Mouse (Mus musculus) thymus, postnatal 4 days (tissue): Measurements from ENCODE around the gene Traf1.

Experiments used
- DNase-seq: peaks from one replicate; pipeline ENCODE4 v3.0.0; 2021

Traf1 gene

DNA sequence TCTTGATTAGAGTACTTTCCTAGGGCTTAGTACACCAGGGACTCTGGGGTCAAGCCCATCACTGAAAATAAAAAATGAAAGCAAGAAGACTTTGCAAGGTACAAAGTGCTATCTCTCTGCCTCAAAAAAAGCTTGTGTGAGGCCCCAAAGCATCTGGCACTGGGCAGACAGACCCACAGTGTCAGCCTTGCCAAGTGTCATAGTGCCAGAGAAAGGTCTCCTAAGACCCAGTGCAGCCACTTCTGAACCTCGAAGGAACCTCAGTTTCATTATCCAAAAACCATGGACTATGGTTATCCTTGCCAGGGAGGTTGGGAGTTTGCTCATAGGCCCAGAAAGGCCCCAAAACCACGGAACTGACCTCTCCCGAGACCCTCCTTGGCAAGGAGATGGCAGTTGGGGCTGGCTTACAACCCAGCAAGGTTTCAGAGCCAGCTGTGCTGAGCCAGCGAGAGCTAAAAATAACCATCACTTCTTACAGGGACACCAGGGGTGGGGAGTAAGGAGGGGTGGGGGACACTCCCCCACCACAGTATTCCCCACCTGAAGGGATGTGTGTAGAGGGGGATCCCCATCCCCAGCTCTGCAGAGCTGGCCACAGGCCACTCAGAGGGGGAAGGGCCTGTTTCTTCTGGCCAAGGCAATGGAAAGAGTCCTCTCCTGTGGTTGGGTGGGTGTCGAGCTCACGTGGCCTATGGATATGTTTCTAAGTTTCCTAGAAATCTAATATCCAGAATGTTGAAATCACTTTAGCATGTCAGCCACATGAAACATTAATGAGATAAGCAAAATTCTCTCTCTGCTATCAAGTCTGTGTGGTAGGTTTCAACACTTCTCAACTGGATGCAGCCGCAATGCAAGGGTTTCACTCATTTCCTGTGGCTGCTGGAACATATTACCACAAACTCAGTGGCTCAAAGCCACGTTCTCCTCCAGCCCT lies 23.0 kb downstream of the Traf1 start:
- DNase-seq = peak; percentile 58

DNA sequence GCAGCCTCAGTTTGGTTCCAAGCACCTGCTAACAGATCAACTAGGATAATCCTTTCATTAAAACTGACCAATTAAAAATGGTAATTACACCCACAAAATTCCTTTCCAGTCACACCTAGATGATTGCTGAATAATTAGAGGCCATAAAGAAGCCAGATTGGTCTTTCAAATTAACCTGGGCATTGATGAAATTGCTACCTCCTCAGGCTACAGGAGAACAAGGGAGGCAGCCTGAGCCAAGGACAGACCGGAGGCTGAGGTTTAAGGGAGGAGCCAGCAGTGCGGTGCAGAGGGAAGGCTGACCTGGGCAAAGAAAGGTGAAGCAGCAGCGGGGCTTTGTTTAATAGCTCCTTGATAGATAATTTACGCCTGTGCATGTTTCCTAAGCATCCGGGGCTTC lies 24.1 kb downstream of the Traf1 start:
- DNase-seq = peak; percentile 40

DNA sequence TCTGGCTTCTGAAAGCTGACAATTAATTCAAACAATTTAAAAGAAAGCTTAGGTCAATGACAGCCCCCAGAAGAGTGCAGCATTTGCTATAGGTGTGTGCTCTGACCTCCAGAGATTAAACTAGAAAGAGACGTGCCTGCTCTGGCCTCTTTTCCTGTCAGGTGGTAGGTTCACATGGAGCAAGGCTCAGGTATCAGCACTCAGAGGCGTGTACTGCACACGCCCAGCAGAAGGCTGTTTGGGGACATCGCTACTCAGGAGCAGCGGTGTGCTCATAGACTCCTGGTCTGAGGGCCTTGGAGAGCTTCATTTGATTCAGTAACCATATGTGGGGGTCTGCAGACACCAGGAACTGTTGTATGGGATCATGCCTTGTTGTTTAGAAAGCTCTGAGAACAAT lies 34.3 kb downstream of the Traf1 start:
- peak; percentile 16 for DNase-seq

DNA sequence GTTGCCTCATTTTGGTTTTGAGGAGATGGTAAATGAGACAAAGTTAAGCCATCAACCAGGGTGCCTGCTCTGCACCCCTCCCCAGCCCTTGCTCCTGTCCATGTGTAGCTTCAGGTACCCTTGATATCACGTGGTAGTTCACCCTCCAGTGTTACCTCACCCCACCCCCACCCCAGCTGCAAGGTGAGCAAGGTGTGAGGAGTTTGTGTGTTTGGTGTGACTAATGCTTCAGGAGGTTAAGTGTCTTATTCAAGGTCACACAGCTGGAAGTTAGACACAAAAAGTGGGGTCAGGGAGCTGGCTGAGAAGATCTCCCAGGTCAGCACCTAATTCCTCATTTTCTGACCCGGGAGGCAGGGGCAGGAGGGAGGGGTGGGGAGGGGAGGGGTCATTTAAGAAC lies 38.8 kb downstream of the Traf1 start:
- no peak for DNase-seq

DNA sequence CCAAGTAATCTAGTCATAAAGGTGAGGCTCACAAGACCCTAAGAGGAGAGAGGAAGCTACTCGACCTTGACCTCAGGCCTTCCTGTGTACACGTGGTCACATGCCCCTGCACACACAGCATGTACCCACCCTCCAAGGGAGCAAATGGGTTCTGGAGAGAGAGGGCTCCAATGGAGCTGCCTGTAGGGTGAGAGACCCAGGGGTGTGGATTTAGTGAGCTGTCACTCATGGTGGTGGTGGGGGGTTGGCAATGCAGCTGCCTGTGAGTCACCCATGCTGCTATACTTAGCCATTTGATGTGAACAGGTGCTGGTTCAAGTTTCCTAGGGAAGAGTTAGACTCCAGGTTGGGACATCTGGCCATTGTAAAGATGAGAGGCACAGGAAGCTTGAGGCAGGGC lies 41.4 kb downstream of the Traf1 start:
- peak; percentile 66 for DNase-seq

DNA sequence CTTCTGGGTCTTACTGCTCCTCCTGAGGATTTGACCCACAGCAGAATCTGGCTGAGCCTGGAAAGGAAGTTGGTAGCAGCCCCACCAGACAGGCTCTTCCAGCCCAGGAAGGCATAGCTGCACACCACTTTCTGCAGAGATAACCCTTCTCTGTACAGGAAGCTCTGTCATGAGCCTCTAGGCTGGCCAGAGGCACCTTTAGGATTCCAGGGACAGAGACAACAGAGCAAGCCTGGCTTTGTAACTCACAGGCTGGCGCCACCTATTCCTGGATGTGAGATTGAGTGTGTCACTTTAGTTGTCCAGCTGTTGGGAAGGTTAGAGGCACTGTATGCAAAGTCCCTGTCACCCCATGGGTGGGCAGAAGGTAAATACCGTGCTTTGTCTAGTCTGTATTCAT lies 46.5 kb downstream of the Traf1 start:
- peak; percentile 49 for DNase-seq

DNA sequence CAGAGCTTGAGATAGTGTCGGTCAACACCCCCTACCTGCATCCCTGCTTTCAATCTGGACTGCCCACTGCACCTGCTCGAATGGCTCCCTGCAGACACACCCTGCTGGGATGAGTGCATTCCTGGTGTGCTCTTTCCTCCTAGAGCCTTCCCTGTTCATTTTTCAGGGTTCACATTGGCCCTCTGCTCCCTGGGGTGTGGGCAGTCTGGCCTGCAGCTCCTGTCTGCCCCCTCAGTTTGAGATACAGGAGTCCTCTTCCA lies 46.8 kb downstream of the Traf1 start:
- DNase-seq = no peak

DNA sequence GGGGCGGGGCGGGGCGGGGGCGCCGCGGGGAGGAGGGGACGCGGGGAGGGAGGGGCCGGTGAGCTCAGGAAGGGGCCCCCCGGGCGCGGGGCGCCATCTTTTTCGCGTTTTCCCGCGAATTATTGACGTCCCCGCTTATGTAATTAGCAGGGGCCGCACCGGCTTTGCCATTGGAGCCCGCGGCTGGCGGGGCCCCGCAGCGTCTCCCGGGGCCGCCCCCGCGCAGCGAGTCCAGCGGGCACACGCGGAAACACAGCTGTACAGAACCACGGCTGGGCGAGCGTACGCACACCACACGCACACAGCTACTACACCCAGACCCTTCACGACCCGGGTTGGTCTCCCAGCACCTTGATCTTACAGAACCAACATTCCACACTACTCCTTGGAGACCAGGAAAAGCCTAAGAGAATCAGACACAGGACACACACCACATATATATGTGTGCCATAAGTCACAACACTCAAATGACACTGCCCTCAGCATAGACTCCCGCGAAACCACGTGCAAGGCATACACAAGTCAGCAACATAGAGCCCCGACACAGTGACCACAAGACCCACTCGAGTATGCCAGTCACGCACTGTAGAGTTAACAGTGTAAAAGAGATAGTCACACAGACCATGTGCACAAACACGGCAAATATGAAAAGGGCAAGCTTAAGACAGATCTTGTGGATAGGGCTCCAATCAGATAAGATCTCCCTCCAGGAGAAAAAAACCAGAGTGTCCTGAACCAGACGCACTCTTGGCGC lies 47.3 kb downstream of the Traf1 start:
- DNase-seq = peak; percentile 74

DNA sequence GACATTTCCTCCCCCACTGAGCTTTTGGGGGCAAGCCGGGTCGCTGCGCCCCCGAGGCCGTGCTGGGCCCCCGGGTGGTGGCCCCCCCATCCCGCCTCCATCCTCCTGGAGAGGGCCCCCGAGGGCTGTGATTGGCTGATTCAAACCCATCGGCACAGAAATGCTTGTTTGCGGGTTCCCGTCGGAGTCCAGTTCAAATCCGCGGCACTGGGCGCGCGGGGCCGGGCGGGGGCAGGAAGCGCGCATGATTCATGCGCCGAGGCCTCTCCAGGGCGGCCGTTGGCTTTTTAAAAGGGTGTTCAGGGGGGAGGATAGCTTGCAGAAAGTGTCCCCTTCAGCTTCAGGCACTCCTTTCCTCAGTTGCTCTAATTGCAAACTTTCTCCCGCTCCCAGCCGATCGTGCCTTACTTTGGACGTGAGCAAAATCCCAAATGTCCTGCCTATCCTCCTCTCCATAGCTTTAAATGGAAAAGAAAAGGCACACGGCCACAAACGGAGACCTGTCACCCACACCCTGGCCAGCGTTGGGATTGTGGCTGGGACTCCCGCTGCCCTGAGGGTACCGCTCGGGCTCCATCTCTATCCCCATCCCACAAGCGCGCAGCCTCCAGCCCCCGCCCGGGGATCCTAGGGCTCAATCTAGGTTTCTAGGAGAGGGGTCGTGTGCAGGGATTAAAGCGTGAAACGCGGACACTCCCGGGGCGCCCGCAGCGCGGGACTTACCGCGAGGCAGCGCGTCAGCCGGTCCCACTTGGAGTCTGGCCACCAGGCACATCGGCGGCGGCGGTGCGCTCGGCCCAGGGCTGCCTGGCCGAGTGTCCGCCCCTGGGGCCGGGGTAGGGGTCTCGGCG lies 48.1 kb downstream of the Traf1 start, which contains the start of gene Phf19:
Gene Phf19, minus strand, starts transcription at position 809 of the 851 bp plus-strand sequence.
- DNase-seq = peak; percentile 81

DNA sequence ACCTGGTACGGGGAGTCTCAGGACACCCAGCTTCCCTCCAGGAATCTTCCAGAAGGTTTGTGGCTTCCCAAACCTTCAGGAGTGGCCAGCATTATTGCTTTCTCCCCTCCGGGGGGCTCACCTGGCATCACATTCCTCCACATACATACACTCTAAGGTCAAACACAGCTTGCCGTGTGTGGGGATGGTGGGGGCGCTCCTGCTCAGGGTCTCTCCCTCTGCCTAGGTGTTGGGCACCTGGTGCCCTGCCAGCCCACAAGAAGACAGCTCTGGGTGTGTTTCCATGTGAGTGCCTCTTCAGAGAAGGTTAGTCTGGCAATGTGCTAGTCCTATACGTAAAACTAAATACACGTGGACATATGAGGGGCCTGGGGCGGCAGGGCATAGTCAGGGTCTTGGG lies 49.0 kb downstream of the Traf1 start:
- peak; percentile 73 for DNase-seq

DNA sequence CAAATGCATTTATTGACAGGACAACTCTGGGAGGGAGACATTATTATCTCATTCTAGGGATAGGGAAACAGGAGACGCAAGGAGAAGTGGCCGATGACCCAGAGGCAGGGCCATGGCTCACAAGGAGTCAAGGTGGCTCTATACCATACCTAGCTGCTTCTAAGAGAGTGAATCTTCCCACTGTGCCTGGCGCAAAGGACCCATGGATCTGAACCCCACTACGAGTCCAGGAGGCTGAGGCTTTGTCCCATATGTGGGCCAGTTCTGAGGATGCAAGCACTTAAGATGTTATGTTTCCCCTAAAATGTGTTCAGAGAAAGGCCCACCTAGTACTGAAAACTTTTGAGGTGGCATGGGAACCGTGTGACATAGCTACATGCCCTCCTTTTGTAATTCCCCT lies 49.7 kb downstream of the Traf1 start:
- no peak for DNase-seq

DNA sequence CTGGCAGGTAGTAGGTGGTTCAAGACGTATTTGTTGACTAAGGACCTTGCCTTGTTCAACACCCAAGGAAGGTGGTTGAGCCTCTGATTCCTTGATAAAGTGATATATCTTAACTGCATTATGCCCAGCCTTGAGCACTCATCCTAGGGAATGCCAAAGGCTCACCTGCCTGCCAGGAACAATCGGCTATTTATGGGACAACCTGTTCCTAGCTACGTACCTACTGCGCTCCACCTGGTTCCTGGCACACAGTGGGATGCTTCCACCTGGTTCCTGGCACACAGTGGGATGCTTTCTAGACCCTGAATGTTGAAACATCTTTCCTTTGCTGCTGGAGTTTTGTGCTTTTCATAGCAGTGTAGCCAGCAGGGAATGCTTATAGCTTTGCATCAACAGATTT lies 51.9 kb downstream of the Traf1 start:
- DNase-seq = no peak

DNA sequence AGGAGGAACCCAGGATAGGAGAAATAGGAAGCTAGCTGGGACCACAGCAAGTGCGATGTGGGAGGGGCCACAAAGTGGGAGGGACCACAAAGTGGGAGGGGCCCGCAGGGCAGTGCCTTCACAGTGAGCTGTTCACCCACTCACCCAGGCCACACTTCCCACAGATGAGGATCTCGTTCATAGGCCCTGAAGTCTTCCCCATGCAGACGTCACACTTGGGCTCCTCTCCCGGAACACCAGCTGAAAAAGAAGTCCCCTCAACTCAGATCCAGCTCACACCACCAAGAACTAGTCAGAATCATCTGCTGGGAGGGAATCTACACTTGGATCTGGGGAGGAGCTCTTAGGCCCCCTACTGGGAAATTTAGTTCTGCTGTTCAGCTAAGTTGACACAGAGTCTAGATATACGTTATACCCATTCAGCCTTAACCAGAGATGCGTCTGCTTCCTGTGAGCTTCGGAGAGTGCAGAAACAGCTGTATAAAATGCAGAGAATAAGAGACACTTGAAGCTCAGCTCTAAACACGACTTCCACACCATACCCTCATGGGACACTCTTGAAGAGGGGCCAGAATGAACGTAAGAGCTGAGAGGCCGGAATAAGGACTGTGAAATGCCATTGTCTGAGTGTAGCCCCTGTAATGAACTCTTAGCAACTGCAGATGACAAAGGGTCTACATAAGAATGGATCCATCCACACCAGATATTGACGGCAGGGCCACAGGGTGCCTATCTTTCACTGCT lies 54.5 kb downstream of the Traf1 start:
- peak; percentile 73 for DNase-seq

DNA sequence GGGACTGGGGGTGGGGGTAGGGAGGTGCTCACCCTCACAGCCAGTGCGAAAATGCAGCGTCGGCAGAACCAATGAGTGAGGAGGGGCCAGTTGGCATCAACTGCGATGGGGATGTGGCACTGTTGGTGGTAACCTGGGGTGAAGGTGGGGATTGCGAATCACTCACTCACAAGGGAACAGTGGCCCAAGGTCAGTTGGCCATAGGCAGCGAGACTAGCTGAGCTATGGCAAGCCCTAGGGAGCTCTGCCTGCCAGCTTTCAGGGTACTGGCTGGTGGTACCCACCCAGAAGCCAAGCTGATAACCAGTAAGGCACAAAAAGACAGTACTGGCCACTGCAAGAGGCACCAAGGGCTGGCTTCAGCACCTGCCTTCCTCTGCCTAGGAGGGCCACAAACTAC lies 55.1 kb downstream of the Traf1 start:
- peak; percentile 23 for DNase-seq

DNA sequence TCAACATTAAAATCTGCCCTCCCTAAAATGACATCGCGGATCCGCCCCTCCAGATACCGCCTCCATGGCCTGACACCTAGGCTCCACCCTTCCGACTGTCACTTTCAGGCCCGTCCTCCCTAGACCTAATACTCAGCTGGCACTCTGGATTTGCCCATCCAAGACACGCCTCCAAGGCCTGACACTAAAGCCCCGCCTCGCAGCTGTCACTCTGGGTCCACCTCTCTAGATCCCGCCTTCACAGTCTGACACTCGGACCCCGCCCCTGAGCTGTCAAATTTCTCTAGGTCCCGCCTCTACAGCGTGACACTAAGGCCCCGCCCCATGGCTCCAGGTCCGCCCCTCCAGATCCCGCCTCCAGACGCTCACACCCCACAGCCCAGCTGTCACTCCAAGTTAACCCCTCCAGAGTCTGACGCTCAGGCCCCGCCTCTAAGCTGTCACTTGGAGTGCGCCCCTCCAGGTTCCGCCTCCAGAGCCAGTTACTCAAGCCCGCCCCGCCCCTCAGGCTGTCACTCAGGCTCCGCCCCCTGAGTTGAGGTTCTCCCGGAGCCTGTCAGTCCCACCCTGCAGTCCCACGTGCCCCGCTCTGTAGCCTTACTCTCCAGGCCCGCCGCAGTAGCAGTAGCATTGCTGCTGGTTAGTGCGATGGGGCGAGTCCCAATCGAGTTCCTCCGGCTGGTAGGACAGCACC lies 56.6 kb downstream of the Traf1 start:
- DNase-seq = peak; percentile 99

DNA sequence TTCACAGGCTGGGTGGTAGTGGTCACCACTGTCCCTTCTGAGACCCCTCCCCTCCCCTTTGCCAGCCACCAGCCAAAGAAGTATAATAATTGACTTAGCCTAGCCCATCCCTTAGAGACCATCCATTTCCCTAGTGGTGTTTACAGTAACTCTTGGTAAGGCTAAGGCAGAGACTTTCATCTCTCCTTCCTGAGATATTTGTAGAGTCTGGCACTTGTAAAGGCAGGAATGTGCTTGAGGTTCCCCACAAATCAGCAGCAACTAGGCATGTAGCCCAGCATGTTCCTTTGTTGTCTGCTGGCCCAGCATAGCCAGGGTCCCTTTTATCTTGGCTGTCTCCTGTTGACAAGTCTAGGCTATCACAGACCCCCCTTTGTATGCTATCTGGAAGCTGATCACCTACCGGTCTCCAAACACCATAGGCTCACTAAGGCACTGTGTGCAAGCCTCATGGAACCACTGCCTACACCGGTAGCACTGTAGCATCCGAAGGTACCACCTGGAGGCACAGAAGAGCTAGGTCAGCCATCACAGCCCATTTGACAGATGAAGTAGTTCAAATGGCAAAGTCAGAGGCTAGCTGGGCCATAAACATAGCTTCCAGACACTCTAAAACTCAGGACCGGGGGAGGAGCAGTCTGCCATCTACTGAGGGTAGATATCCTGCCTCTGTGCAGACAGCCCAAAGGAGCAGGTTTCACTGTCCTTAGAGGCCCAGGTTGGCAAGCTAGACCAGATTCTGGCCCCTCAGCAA lies 57.7 kb downstream of the Traf1 start:
- DNase-seq = peak; percentile 12

DNA sequence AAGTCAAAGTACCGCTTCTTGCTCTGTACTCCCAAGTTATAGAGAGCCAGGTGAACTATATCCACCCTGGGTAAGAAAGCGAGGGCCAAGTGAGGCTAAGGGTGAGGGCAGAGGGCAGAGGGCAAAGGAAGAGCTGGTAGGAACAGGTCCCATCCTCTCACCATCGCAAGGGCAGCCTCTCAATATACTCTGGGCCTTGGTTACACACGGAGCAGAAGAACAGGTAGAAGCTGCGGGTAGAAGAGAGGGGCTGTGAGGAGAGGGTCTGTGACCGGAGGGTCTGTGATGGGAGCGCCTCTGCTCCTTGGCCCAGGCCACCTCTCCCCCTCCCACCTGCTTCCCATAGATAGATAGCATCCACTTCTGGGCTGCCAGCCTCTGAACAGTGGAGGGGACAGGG lies 58.4 kb downstream of the Traf1 start:
- DNase-seq = no peak

DNA sequence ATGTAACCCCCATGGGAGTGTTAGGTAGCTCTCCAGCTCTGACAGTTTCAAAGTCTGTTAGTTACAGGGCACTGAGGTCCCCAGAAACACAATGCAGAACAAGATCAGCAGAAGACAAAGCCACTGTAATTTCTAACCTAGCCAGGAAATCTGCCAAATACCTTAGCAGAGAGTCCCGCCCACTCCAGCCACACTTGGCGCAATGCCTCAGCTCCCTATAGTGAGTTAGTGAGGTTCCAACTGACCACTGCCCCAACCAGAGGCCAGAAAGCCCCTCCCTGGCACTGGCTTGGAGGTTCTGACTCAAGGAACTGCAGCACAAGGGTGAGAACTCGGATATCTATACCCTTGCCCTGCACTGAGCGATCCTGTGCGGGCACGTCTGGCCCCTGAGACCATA lies 58.8 kb downstream of the Traf1 start:
- DNase-seq = no peak

DNA sequence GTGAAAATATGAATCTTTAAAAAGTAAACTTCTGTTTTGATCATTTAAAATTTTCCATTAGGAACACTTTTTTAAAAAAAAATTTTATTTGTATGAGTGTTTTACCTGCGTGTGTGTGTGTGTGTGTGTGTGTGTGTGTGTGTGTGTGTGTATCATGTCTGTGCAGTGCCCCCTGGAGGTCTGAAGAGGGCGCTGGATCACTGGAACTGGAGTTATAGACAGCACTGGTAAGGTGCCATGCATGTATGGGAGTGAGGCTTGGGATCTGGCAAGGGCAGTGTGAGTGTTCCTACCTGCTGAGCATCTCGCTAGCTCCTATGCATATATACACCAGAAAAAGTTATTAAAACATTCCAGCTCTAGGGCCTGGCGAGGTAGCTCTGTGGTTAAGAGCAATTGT lies 59.8 kb downstream of the Traf1 start:
- no peak for DNase-seq

DNA sequence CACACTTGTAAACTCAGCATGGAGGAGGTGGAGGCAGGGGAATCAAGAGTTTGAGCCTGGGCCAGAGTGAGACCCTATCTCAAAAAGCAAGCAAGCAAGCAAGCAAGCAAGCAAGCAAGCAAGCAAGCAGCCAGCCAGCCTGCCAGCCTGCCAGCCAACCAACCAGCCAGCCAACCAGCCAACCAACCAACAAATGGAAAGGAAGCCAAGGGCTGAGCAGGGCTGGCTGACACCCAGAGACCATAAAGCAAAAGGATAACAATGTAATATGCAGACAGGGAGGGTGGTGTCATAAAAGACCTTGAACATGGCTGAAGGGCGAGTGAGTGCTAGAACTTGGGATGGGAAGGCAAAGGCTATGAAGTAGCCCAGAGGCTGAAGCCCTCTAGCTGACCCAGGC lies 61.2 kb downstream of the Traf1 start:
- DNase-seq = no peak

DNA sequence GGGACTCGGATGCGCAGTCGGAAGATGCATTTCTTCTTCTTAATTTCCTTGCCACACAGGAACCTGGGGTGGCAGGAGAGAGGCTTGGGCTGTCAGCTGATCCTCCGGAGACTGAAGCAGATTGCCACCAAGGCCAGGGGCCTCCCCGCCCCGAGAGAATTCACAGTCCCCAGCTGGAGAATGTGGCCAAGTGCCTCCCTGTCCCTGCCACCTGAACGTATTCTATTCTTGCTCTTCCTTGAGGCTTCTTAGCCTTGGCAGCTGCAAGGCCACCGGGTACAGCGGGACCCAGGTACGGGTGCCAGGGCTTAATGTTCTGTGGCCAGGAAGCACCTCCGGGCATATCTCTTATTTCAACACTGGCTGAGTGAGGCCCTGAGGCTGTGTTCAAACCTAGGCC lies 61.9 kb downstream of the Traf1 start:
- no peak for DNase-seq
